Mouse (Mus musculus): Measurements from ENCODE around the gene Pcgf1.

Gene Pcgf1

GRCm38 (mm10) chr6:83127419-83127818 lies 49.8 kb downstream of the Pcgf1 start:
- no peak for DNase-seq

Measured in cerebellum, adult 11-12 months (tissue).